Mouse (Mus musculus): ENCODE measurements at regions not wholly inside any gene's neighbourhood (a gene's known extent, or its start where the extent isn't known, plus 50 kb on each side); places are given as distances from the start of the nearest gene placed in this dataset.

DNA sequence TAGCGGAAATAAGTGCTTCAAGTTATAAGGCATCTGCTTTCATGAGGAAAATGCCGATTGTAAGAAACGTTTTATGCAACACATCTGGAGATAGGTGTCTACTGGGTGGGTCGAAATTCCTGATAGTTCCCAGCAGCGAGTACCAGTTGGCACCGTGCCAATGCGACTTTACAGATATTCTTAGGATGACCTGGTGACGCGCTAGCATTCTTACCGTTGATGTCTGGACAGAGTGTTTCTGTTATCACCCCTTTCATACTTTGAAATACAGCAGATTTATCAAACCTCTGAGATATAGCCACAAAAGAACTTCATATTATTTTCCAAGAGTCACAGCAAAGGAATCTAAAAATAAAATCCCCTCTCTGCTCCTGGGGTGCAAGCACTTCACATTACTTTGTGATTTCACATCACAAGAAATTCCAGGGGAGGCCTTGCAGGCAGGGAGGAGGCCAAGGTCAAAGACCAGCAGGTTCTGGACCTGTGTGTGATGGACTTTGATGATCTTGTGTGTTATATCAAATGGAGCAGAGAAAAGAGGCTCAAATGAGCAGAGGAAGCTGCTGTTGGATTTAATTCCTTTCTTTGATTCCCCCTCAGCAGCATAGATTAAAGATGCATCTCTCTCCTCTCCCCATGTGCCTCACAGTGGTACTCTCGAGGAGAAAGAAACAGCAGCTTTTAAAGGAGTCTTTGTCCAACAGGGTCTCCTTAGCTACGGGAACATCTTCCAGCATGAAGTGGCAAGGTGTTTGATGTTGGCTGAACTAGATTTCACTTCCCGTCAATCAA lies 233.4 kb downstream of the Csnka2ip start:
- TF ChIP-seq CTCF (IDR thresholded peaks at IDR 0.05): no peak
- TF ChIP-seq EP300 (IDR thresholded peaks at IDR 0.05): no peak
